Mouse (Mus musculus): ENCODE data around the gene Atp8b2.

Atp8b2 gene

DNA sequence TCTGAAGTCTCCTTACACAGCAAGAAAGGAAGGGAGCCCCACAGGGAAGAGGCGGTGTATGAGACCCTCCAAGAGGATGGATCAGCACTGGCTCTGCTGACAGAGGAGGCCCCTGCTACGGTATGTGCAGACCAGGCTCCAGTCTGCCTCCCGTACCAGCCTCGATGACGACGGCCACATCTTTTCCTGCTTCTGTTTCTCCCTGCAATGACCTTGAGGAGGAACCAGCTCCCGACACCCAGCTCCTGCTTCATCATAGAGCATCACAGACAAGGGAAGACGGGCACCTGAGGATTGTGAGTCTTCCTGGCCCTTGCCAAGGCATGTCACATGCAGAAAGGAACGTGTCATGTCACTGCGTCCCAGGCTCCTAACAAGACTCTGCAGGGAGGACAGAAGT lies 65.3 kb downstream of the Atp8b2 start:
- TF ChIP-seq GATA4 (IDR thresholded peaks at IDR 0.05; ENCODE audit: insufficient replicate concordance, low read length) = no peak

GRCm38 (mm10) chr3:89897204-89897796 lies 66.0 kb downstream of the Atp8b2 start:
- TF ChIP-seq GATA4 (IDR thresholded peaks at IDR 0.05; ENCODE audit: insufficient replicate concordance, low read length) = no peak

DNA sequence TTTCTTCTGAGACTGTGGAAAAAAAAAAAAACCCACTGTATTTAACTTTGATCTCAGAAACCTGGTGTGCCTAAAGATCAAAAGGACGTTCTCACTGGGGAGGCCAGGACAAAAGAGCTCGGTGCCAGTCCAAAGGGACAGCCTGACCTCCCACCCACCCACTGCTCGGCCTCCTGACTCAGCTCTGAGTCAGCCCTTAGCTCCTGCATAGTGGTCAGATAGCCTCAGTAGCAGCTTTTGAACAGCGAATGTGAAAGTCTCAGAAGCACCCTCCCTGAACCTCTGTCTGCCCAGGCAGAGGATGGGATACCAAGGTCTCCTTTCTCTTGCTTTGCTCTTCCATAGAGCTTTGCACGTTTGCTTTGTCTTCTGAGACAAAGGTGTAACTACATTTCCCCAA lies 66.7 kb downstream of the Atp8b2 start:
- TF ChIP-seq GATA4 (IDR thresholded peaks at IDR 0.05; ENCODE audit: insufficient replicate concordance, low read length) = no peak

GRCm38 (mm10) chr3:89892517-89893106 lies 70.7 kb downstream of the Atp8b2 start:
- TF ChIP-seq GATA4 (IDR thresholded peaks at IDR 0.05; ENCODE audit: insufficient replicate concordance, low read length) = no peak

DNA sequence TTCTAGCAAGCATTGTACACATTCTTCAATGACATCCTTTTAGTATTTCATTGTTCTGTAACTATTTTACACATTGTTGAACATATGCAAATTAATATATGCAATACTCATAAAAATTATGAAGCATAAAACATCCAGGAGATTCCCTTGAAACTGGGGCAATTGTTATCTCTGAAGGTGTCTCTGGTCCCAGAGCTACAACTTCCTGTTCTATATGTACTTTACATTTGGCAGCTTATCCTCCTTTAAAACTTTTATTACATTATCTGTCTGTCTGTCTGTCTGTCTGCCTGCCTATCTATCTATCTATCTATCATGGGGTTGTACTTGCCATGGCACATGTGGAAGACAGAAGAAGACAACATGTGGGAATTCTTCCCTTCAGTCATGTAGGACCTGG lies 71.6 kb downstream of the Atp8b2 start:
- TF ChIP-seq GATA4 (IDR thresholded peaks at IDR 0.05; ENCODE audit: insufficient replicate concordance, low read length) = no peak

DNA sequence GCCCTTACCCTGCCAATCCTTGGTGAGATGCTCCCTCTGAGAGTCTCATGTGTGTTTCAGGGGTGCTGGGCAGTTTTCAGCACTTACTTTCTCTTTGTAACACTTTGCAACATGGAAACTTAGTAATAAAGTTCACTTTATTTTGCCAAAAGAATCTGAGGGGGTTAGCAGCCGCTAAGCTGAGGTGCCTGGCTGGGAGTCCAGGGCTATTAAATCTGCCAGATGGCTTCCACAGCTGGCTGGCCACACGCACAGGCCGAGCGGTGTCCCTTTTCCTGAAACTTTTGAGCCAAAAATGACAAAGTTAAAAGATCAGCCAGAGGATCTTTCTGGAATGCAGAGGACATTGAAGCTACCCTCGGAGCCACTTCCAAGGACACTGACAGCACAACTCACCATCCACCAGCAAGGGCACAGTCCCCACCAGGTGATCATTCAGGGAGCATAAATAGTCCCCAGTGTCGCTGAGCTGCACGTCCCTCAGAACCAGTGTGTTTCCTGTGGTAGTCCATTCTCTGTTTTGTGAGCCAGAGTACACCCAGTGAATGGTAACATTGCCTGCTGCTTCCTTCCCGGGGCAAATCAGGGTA lies 73.4 kb downstream of the Atp8b2 start:
- TF ChIP-seq GATA4 (IDR thresholded peaks at IDR 0.05; ENCODE audit: insufficient replicate concordance, low read length) = no peak

Measured in liver, adult (tissue).